Mouse (Mus musculus): ENCODE results near the gene Hacl1.

- no peak for TF ChIP-seq GATA1 (IDR thresholded peaks at IDR 0.05; ENCODE audit: low read length)
- no peak for TF ChIP-seq TAL1 (IDR thresholded peaks at IDR 0.05; ENCODE audit: low read length)
Observed at GRCm38 (mm10) chr14:31559216-31559615, 81.9 kb downstream of the Hacl1 start.
